Mouse (Mus musculus) right cerebral cortex, postnatal 4 days (tissue): ENCODE measurements around the gene Slc16a13.
"Not testable (repeated sequence)": the region's sequence is repeated elsewhere in the genome, so short reads cannot be mapped to it uniquely, and the experiment has no call there.

Experiments used
- DNase-seq: peaks from one replicate; pipeline ENCODE4 v3.0.0-alpha.2; 2022

The Slc16a13 gene

GRCm38 (mm10) chr11:70169471-70169870 lies 51.4 kb downstream of the Slc16a13 start:
- not testable (repeated sequence) for DNase-seq

GRCm38 (mm10) chr11:70168136-70168535 lies 52.7 kb downstream of the Slc16a13 start:
- DNase-seq: no peak
